Mouse (Mus musculus) lung, adult 10 weeks (tissue): ENCODE results near the gene Sdc1. TPM values are rescaled to one million over a fixed set of nuclear protein-coding genes. Genes with fewer than 3 reads are reported as not detected.

Source experiments
- polyA plus RNA-seq: library from polyadenylated mRNA; stranded (reverse); fragments of 350-450 nt; fragmentation: Illumina TruSeq; extraction: RNeasy Lipid Tissue Mini Kit (QIAGEN cat#74804); gene quantifications from one replicate; pipeline ENCODE4 v1.2.3, GENCODE M21; 2014; ENCODE audit warnings: low read depth, low replicate concordance; ENCODE audit not compliant: insufficient read depth

Sdc1 gene
- polyA plus RNA-seq = 99.7 TPM

GRCm38 (mm10) chr12:8770946-8771843 is at the start of gene Sdc1:
Gene Sdc1 (plus strand): TSS chr12:8771323.

Other genes starting within 250 kb of the Sdc1 start
- gene Slc7a15, start 172.3 kb upstream of the Sdc1 start, polyA plus RNA-seq = not detected
- 34.2 TPM for gene Pum2, start 97.2 kb upstream of the Sdc1 start, polyA plus RNA-seq
- gene Laptm4a, start 150.3 kb downstream of the Sdc1 start, polyA plus RNA-seq = 537 TPM
- gene Matn3, start 176.6 kb downstream of the Sdc1 start, polyA plus RNA-seq = not detected
- gene Wdr35, start 202.6 kb downstream of the Sdc1 start, polyA plus RNA-seq = 4.6 TPM